11 mouse cellular contexts compared by ENCODE assay signal in the genomic region with DNA sequence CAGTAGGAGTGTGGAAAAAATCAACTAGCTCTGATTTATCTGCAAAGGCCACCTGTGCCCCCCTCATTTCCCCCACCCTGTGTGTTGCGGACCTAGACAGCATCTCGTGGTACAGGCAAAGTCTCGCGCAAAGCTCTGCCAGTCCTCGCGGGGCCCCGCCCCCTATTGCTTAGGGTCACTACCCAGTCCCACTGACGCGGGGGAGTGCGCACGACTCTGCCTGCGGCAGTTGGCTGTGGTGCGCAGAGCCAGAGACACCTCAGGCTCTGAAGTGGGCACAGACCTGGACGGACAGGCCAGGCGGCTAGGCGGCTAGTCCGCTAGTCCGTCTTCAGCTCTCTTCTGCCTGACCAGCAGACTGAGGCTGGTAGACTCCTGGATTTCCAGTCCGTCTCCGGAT. TPM values are rescaled to one million over a fixed set of nuclear protein-coding genes. Genes with fewer than 3 reads are reported as not detected.
DNase-seq lines count a peak whose midpoint lies in the region; ATAC-seq and TF ChIP-seq lines count a peak whose summit lies in the region.
"Had no signal": no experiment of that assay in that cellular context is flagged by ENCODE, and none has a peak within 500 bp of the region (broad histone marks: within the 10 kb centered on the region; RNA-seq: fewer than 3 reads in every experiment).

A gene (plus strand): TSS at position 228 of the 400 bp plus-strand sequence.

- H3K27ac ChIP-seq in forebrain, postnatal 0 days (ENCODE audit: low read depth, low read length): no peak within 1 kb of the TSS
- H3K27ac ChIP-seq in midbrain, embryonic 14.5 days (replicated peaks; ENCODE audit: low read depth, low read length): no peak within 1 kb of the TSS
- H3K27ac ChIP-seq: liver, embryonic 13.5 days had no signal

- TF ChIP-seq CTCF in forebrain, postnatal 0 days (IDR thresholded peaks at IDR 0.05; ENCODE audit: low read depth): no peak

- no peaks in the 10 kb centered on the region for H3K27me3 ChIP-seq in forebrain, postnatal 0 days (ENCODE audit: insufficient read depth, low read length)
- no peaks in the 10 kb centered on the region for H3K27me3 ChIP-seq in midbrain, embryonic 14.5 days (ENCODE audit: control insufficient read depth, insufficient read depth, low read length)

- no peaks in the 10 kb centered on the region for H3K4me1 ChIP-seq in forebrain, postnatal 0 days (ENCODE audit: insufficient read depth)
- H3K4me1 ChIP-seq in midbrain, embryonic 14.5 days (ENCODE audit: control insufficient read depth, insufficient read depth, low read length): no peaks in the 10 kb centered on the region
- H3K4me1 ChIP-seq: liver, embryonic 13.5 days had no signal

- no peaks in the 10 kb centered on the region for H3K36me3 ChIP-seq in forebrain, postnatal 0 days (ENCODE audit: insufficient read depth)
- no peaks in the 10 kb centered on the region for H3K36me3 ChIP-seq in midbrain, embryonic 14.5 days (ENCODE audit: control insufficient read depth, insufficient read depth, low read length)
- H3K36me3 ChIP-seq: liver, embryonic 13.5 days had no signal

- DNase-seq in cerebellum, postnatal 10 days: peak; percentile 7 to 26
- no peak for DNase-seq in cerebellum, adult 9-10 months
- DNase-seq in Muller cell, postnatal 12 days (ENCODE audit: inconsistent ontology term): peak; percentile 27
- DNase-seq in forebrain, postnatal 0 days: no peak
- peak; percentile 10 for DNase-seq in midbrain, embryonic 14.5 days
- no peak for DNase-seq in urinary bladder, adult 2 months (ENCODE audit: low spot score)
- no peak for DNase-seq in adipocyte (ENCODE audit: low spot score)
- DNase-seq in lung, postnatal 25 days (ENCODE audit: low spot score): no peak
- DNase-seq: B cell, adult 2 months; heart, adult 11 months; liver, embryonic 13.5 days had no signal

- H3K4me3 ChIP-seq in forebrain, postnatal 0 days (ENCODE audit: low read depth, low read length): peak within 1 kb of the TSS; percentile 25
- H3K4me3 ChIP-seq in midbrain, embryonic 14.5 days (replicated peaks; ENCODE audit: low read depth, low read length): no peak within 1 kb of the TSS
- H3K4me3 ChIP-seq: liver, embryonic 13.5 days had no signal

- H3K9ac ChIP-seq in forebrain, postnatal 0 days: no peak within 1 kb of the TSS
- no peak within 1 kb of the TSS for H3K9ac ChIP-seq in midbrain, embryonic 14.5 days (replicated peaks; ENCODE audit: low read length)
- H3K9ac ChIP-seq: liver, embryonic 13.5 days had no signal

- no peaks in the 10 kb centered on the region for H3K9me3 ChIP-seq in forebrain, postnatal 0 days (ENCODE audit: low read length)
- no peaks in the 10 kb centered on the region for H3K9me3 ChIP-seq in midbrain, embryonic 14.5 days (ENCODE audit: control insufficient read depth, low read length)
- H3K9me3 ChIP-seq: liver, embryonic 13.5 days had no signal

- peak within 1 kb of the TSS; percentile 34 for H3K4me2 ChIP-seq in forebrain, postnatal 0 days (ENCODE audit: low read depth)
- peak within 1 kb of the TSS; percentile 40 for H3K4me2 ChIP-seq in midbrain, embryonic 14.5 days (ENCODE audit: low read length)
- H3K4me2 ChIP-seq: liver, embryonic 13.5 days had no signal

- peak; percentile 53 for ATAC-seq in forebrain, postnatal 0 days
- ATAC-seq in midbrain, embryonic 14.5 days (ENCODE audit: low FRiP score, low TSS enrichment): no peak

- 36% methylated on average over 20 of the region's 20 CpGs for WGBS in forebrain, postnatal 0 days
- WGBS in midbrain, embryonic 14.5 days: 17% methylated on average over 20 of the region's 20 CpGs

RNA-seq across cellular contexts. Expression of the gene that starts here (rescaled TPM):
- 0.46 and 0.81 TPM in 2 replicates for total RNA-seq in forebrain, postnatal 0 days (2014; rRNA removed)
- 0.18 and 0.54 TPM in 2 replicates for polyA plus RNA-seq in forebrain, postnatal 0 days (2015; fragmentation: Nextera tagmentation; extraction: Ambion mirVana)
- polyA plus RNA-seq in midbrain, embryonic 14.5 days (2014; fragmentation: Nextera tagmentation; extraction: Ambion mirVana): 0.11 and 0.14 TPM in 2 replicates
- polyA plus RNA-seq in urinary bladder, adult 2 months (2012; rRNA removed): not detected in 2 replicates
- polyA plus RNA-seq: liver, embryonic 13.5 days had no signal

Comparison
In these comparisons a context has a peak if more than half of its experiments do, and no peak if none do; other contexts are left out.
1. DNase-seq: peak in cerebellum, postnatal 10 days (2 of 2) and Muller cell, postnatal 12 days (single experiment); none in cerebellum, adult 9-10 months (single experiment), forebrain, postnatal 0 days (single experiment), urinary bladder, adult 2 months (single experiment), adipocyte (single experiment) and lung, postnatal 25 days (single experiment).
2. Peak in ATAC-seq, H3K4me3 ChIP-seq and H3K4me2 ChIP-seq in forebrain, postnatal 0 days; RNA of the gene not detected or under 1 TPM.
3. Peak in DNase-seq and H3K4me2 ChIP-seq in midbrain, embryonic 14.5 days; RNA of the gene not detected or under 1 TPM.